ENCODE assay signal across 17 mouse cellular contexts in the genomic region with DNA sequence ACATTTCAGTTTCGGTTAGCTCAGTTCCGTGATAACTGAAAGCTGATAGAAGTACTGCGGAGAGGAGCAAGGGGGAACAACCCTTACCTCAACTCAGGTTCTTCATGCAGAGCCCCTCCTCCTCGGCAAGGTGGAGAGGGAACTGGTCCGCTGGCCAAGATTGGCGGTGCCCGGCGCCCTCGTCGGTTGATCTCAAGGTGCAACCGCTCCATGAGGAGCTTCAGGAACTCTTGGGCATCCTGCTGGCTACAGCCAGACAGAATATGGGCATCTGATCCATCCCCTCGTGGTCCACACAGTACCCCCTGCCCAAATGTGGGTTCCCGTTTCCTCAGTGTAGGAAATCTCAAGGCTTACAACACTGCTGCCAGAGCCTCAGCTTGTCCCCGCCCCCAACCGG. TPM values are rescaled to one million over a fixed set of nuclear protein-coding genes. Genes with fewer than 3 reads are reported as not detected.
DNase-seq lines count a peak whose midpoint lies in the region; ATAC-seq and TF ChIP-seq lines count a peak whose summit lies in the region.
"Had no signal": no experiment of that assay in that cellular context is flagged by ENCODE, and none has a peak within 500 bp of the region (broad histone marks: within the 10 kb centered on the region; RNA-seq: fewer than 3 reads in every experiment).

No protein-coding gene starts in this region.

- peaks cover 52% of the 10 kb centered on the region for H3K4me1 ChIP-seq in heart, embryonic 13.5 days
- peaks cover 35% of the 10 kb centered on the region for H3K4me1 ChIP-seq in testis, adult 2 months (ENCODE audit: control insufficient read depth, insufficient read depth, low read length)

- no peak for ATAC-seq in heart, embryonic 13.5 days (ENCODE audit: extremely low read depth, insufficient number of reproducible peaks, low FRiP score, low TSS enrichment)
- ATAC-seq: liver, postnatal 0 days; midbrain, embryonic 16.5 days had no signal

- no peaks in the 10 kb centered on the region for H3K27me3 ChIP-seq in heart, embryonic 13.5 days (replicated peaks)
- no peaks in the 10 kb centered on the region for H3K27me3 ChIP-seq in testis, adult 2 months (ENCODE audit: control insufficient read depth, insufficient read depth, low read length)
- H3K27me3 ChIP-seq: embryonic facial prominence, embryonic 15.5 days had no signal

- no peak for TF ChIP-seq POLR2A in testis, adult 2 months (IDR thresholded peaks at IDR 0.05; ENCODE audit: control insufficient read depth, low read depth, low read length)

- no peaks in the 10 kb centered on the region for H3K9me3 ChIP-seq in heart, embryonic 13.5 days
- H3K9me3 ChIP-seq: embryonic facial prominence, embryonic 15.5 days had no signal

- no peak for TF ChIP-seq CTCF in layer of hippocampus, adult 2 months (conservative IDR thresholded peaks at IDR 0.05)
- TF ChIP-seq CTCF in testis, adult 2 months (IDR thresholded peaks at IDR 0.05; ENCODE audit: control insufficient read depth, insufficient read depth, insufficient replicate concordance, low read depth, low read length), result no peak

- H3K36me3 ChIP-seq in heart, embryonic 13.5 days, result peaks cover 59% of the 10 kb centered on the region
- no peaks in the 10 kb centered on the region for H3K36me3 ChIP-seq in testis, adult 2 months (ENCODE audit: control insufficient read depth, insufficient read depth, low read length)

- DNase-seq in heart, adult 8-10 months (ENCODE audit: low spot score), result no peak
- no peak for DNase-seq in layer of hippocampus, adult 2 months (ENCODE audit: low spot score in 2 of 2)
- DNase-seq in layer of hippocampus, adult 18-20 months (ENCODE audit: low spot score in 2 of 2), result no peak
- no peak for DNase-seq in testis, postnatal 10 days (ENCODE audit: low spot score)
- no peak for DNase-seq in urinary bladder, postnatal 36 days (ENCODE audit: low spot score in 2 of 2)
- DNase-seq: adrenal gland, postnatal 14 days; kidney, adult 8-10 months; layer of hippocampus, postnatal 36 days; liver, postnatal 0 days; lung, postnatal 36 days; right cerebral cortex, postnatal 14 days; thymus, adult 2 months had no signal

- no peak overlapping the region for H3K4me3 ChIP-seq in heart, embryonic 13.5 days
- H3K4me3 ChIP-seq in layer of hippocampus, adult 2 months, result peak overlapping the region; percentile 14; the same call in 1 of the 2 replicates
- H3K4me3 ChIP-seq in testis, adult 2 months (ENCODE audit: control insufficient read depth, low read depth, low read length), result peak overlapping the region; percentile 44
- H3K4me3 ChIP-seq: embryonic facial prominence, embryonic 15.5 days had no signal

- H3K9ac ChIP-seq in heart, embryonic 13.5 days, result peak overlapping the region; percentile 6; the same call in 1 of the 2 replicates
- H3K9ac ChIP-seq: embryonic facial prominence, embryonic 15.5 days; hindbrain, embryonic 14.5 days; liver, postnatal 0 days had no signal

- H3K27ac ChIP-seq in heart, embryonic 13.5 days (replicated peaks), result no peak overlapping the region
- peak overlapping the region; percentile 77 for H3K27ac ChIP-seq in layer of hippocampus, adult 2 months
- H3K27ac ChIP-seq in testis, adult 2 months (ENCODE audit: control insufficient read depth, insufficient read depth, low read depth, low read length), result no peak overlapping the region
- H3K27ac ChIP-seq: embryonic facial prominence, embryonic 15.5 days; hindbrain, embryonic 14.5 days had no signal

- H3K4me2 ChIP-seq in heart, embryonic 13.5 days, result no peak overlapping the region
- H3K4me2 ChIP-seq: embryonic facial prominence, embryonic 15.5 days; hindbrain, embryonic 14.5 days had no signal

- WGBS in heart, embryonic 13.5 days, result 91% methylated on average over 15 of the region's 15 CpGs

RNA-seq across cellular contexts. Expression of a gene that starts 3.3 kb away (rescaled TPM):
- 48.4 and 52.2 TPM in 2 replicates for polyA plus RNA-seq in heart, embryonic 13.5 days (2015; fragmentation: Nextera tagmentation; extraction: Ambion mirVana)
- 10 to 100 TPM; 18.9 to 21.1 (median 19.9) TPM for total RNA-seq in heart, adult 8-10 months (2022)
- total RNA-seq in layer of hippocampus, adult 2 months (2021), result 10 to 100 TPM; 61.9 to 76.6 TPM
- total RNA-seq in layer of hippocampus, adult 18-20 months (2021), result 10 to 100 TPM; 60.9 to 61.3 TPM
- 38.4 and 38.7 TPM in 2 replicates for polyA plus RNA-seq in testis, adult 2 months (2012; rRNA removed)

RNA-seq across cellular contexts. Expression of a gene that starts 3.5 kb away (rescaled TPM):
- 36.1 and 42.1 TPM in 2 replicates for polyA plus RNA-seq in heart, embryonic 13.5 days (2015; fragmentation: Nextera tagmentation; extraction: Ambion mirVana)
- 10 to 100 TPM; 11.9 to 16.6 (median 12.7) TPM for total RNA-seq in heart, adult 8-10 months (2022)
- total RNA-seq in layer of hippocampus, adult 2 months (2021), result 10 to 100 TPM; 31.2 to 42.1 TPM
- 10 to 100 TPM; 23.2 to 25.3 TPM for total RNA-seq in layer of hippocampus, adult 18-20 months (2021)
- polyA plus RNA-seq in testis, adult 2 months (2012; rRNA removed), result 7.1 and 8.7 TPM in 2 replicates

RNA-seq across cellular contexts. Expression of a gene that starts 10.3 kb away (rescaled TPM):
- polyA plus RNA-seq in heart, embryonic 13.5 days (2015; fragmentation: Nextera tagmentation; extraction: Ambion mirVana), result 77.2 and 89.6 TPM in 2 replicates
- total RNA-seq in heart, adult 8-10 months (2022), result 10 to 100 TPM; 88.2 to 96.3 (median 90.7) TPM
- total RNA-seq in layer of hippocampus, adult 2 months (2021), result 100 to 1,000 TPM; 105 to 113 TPM
- 100 to 1,000 TPM in 1 of 2 experiments, 10 to 100 TPM in 1; 99.7 to 108 TPM for total RNA-seq in layer of hippocampus, adult 18-20 months (2021)
- 19.1 and 20.0 TPM in 2 replicates for polyA plus RNA-seq in testis, adult 2 months (2012; rRNA removed)

RNA-seq across cellular contexts. Expression of a gene that starts 14.4 kb away (rescaled TPM):
- 54.6 and 55.1 TPM in 2 replicates for polyA plus RNA-seq in heart, embryonic 13.5 days (2015; fragmentation: Nextera tagmentation; extraction: Ambion mirVana)
- 10 to 100 TPM; 15.4 to 20.8 (median 19.1) TPM for total RNA-seq in heart, adult 8-10 months (2022)
- 10 to 100 TPM; 73.1 to 79.3 TPM for total RNA-seq in layer of hippocampus, adult 2 months (2021)
- total RNA-seq in layer of hippocampus, adult 18-20 months (2021), result 10 to 100 TPM; 71.0 to 71.4 TPM
- polyA plus RNA-seq in testis, adult 2 months (2012; rRNA removed), result 25.0 and 32.3 TPM in 2 replicates

RNA-seq across cellular contexts. Expression of a gene that starts 33.3 kb away (rescaled TPM):
- polyA plus RNA-seq in heart, embryonic 13.5 days (2015; fragmentation: Nextera tagmentation; extraction: Ambion mirVana), result 424 and 495 TPM in 2 replicates
- 1,000 to 10,000 TPM; 1,619 to 1,708 (median 1,672) TPM for total RNA-seq in heart, adult 8-10 months (2022)
- 100 to 1,000 TPM; 254 to 273 TPM for total RNA-seq in layer of hippocampus, adult 2 months (2021)
- 100 to 1,000 TPM; 270 to 277 TPM for total RNA-seq in layer of hippocampus, adult 18-20 months (2021)
- 86.0 and 91.4 TPM in 2 replicates for polyA plus RNA-seq in testis, adult 2 months (2012; rRNA removed)
